Mouse (Mus musculus): ENCODE results near the gene Il4.
"Not testable (repeated sequence)": the region's sequence is repeated elsewhere in the genome, so short reads cannot be mapped to it uniquely, and the experiment has no call there.

Gene Il4

GRCm38 (mm10) chr11:53559980-53560379 is 58.5 kb downstream of the Il4 start:
- DNase-seq: not testable (repeated sequence)

- DNase-seq: not testable (repeated sequence)
Measured at GRCm38 (mm10) chr11:53557992-53558391, 60.5 kb downstream of the Il4 start.

- DNase-seq: not testable (repeated sequence)
Measured at GRCm38 (mm10) chr11:53556529-53556928, 61.9 kb downstream of the Il4 start.

All from kidney, postnatal 14 days (tissue).